Mouse (Mus musculus): ENCODE results near the gene 9330161L09Rik. TPM values are rescaled to one million over a fixed set of nuclear protein-coding genes. Genes with fewer than 3 reads are reported as not detected.
A peak's percentile ranks its signal among the peaks of the same experiment; 100 is the strongest.

Gene 9330161L09Rik
- polyA plus RNA-seq, 1 experiment: 2.3 TPM

- Histone ChIP-seq H3K27ac (ENCODE audit: insufficient read depth, low read length) (no peak overlapping the region), H3K4me1 (ENCODE audit: control insufficient read depth, insufficient read depth, low read length) (no peaks in the 10 kb centered on the region), H3K27me3 (ENCODE audit: control insufficient read depth, insufficient read depth, low read length) (no peaks in the 10 kb centered on the region), H3K4me3 (replicated peaks; ENCODE audit: insufficient read depth, low read depth, low read length) (no peak overlapping the region)
- TF ChIP-seq CTCF (IDR thresholded peaks at IDR 0.05; ENCODE audit: borderline replicate concordance, insufficient read depth, low read depth, low read length) (peak; percentile 66), POLR2A (IDR thresholded peaks at IDR 0.05; ENCODE audit: borderline replicate concordance, insufficient read depth, low read length) (no peak)
- DNase-seq: peak; percentile 40 to 60
- 21% methylated on average over 18 of the region's 18 CpGs for WGBS
Observed at GRCm38 (mm10) chr12:103367620-103368325, 39.8 kb downstream of the 9330161L09Rik start.

- no peak for TF ChIP-seq POLR2A (IDR thresholded peaks at IDR 0.05; ENCODE audit: borderline replicate concordance, insufficient read depth, low read length)
- no peak for TF ChIP-seq CTCF (IDR thresholded peaks at IDR 0.05; ENCODE audit: borderline replicate concordance, insufficient read depth, low read depth, low read length)
- H3K4me1 ChIP-seq (ENCODE audit: control insufficient read depth, insufficient read depth, low read length): no peaks in the 10 kb centered on the region
- H3K27me3 ChIP-seq (ENCODE audit: control insufficient read depth, insufficient read depth, low read length): no peaks in the 10 kb centered on the region
- no peak for DNase-seq
- H3K4me3 ChIP-seq (replicated peaks; ENCODE audit: insufficient read depth, low read depth, low read length): no peak overlapping the region
- no peak overlapping the region for H3K27ac ChIP-seq (ENCODE audit: insufficient read depth, low read length)
- 81% methylated on average over 2 of the region's 2 CpGs for WGBS
Observed at GRCm38 (mm10) chr12:103367171-103367570, 40.4 kb downstream of the 9330161L09Rik start.

- H3K27ac ChIP-seq (ENCODE audit: insufficient read depth, low read length): no peak overlapping the region
- no peaks in the 10 kb centered on the region for H3K27me3 ChIP-seq (ENCODE audit: control insufficient read depth, insufficient read depth, low read length)
- DNase-seq: no peak
- TF ChIP-seq POLR2A (IDR thresholded peaks at IDR 0.05; ENCODE audit: borderline replicate concordance, insufficient read depth, low read length): no peak
- no peak for TF ChIP-seq CTCF (IDR thresholded peaks at IDR 0.05; ENCODE audit: borderline replicate concordance, insufficient read depth, low read depth, low read length)
- H3K4me1 ChIP-seq (ENCODE audit: control insufficient read depth, insufficient read depth, low read length): no peaks in the 10 kb centered on the region
- no peak overlapping the region for H3K4me3 ChIP-seq (replicated peaks; ENCODE audit: insufficient read depth, low read depth, low read length)
- WGBS: 51% methylated on average over 3 of the region's 3 CpGs
Observed at GRCm38 (mm10) chr12:103362336-103362735, 45.3 kb downstream of the 9330161L09Rik start.

- TF ChIP-seq CTCF (IDR thresholded peaks at IDR 0.05; ENCODE audit: borderline replicate concordance, insufficient read depth, low read depth, low read length): no peak
- no peak for TF ChIP-seq POLR2A (IDR thresholded peaks at IDR 0.05; ENCODE audit: borderline replicate concordance, insufficient read depth, low read length)
- WGBS: 88% methylated on average over 17 of the region's 17 CpGs
- no peaks in the 10 kb centered on the region for H3K4me1 ChIP-seq (ENCODE audit: control insufficient read depth, insufficient read depth, low read length)
- H3K4me3 ChIP-seq (replicated peaks; ENCODE audit: insufficient read depth, low read depth, low read length): no peak overlapping the region
- no peak for DNase-seq
- H3K27ac ChIP-seq (ENCODE audit: insufficient read depth, low read length): no peak overlapping the region
- no peaks in the 10 kb centered on the region for H3K27me3 ChIP-seq (ENCODE audit: control insufficient read depth, insufficient read depth, low read length)
Observed at GRCm38 (mm10) chr12:103361539-103362307, 45.9 kb downstream of the 9330161L09Rik start.

GRCm38 (mm10) chr12:103360812-103361211, 46.8 kb downstream of the 9330161L09Rik start:
- Histone ChIP-seq H3K27ac (ENCODE audit: insufficient read depth, low read length) (no peak overlapping the region), H3K27me3 (ENCODE audit: control insufficient read depth, insufficient read depth, low read length) (no peaks in the 10 kb centered on the region), H3K4me3 (replicated peaks; ENCODE audit: insufficient read depth, low read depth, low read length) (no peak overlapping the region), H3K4me1 (ENCODE audit: control insufficient read depth, insufficient read depth, low read length) (no peaks in the 10 kb centered on the region)
- 70% methylated on average over 8 of the region's 8 CpGs for WGBS
- no peak for DNase-seq
- no peak for TF ChIP-seq POLR2A (IDR thresholded peaks at IDR 0.05; ENCODE audit: borderline replicate concordance, insufficient read depth, low read length)
- TF ChIP-seq CTCF (IDR thresholded peaks at IDR 0.05; ENCODE audit: borderline replicate concordance, insufficient read depth, low read depth, low read length): no peak

- 50% methylated on average over 4 of the region's 4 CpGs for WGBS
- H3K27ac ChIP-seq (ENCODE audit: insufficient read depth, low read length): no peak overlapping the region
- no peak for DNase-seq
- no peaks in the 10 kb centered on the region for H3K4me1 ChIP-seq (ENCODE audit: control insufficient read depth, insufficient read depth, low read length)
- H3K27me3 ChIP-seq (ENCODE audit: control insufficient read depth, insufficient read depth, low read length): no peaks in the 10 kb centered on the region
- no peak for TF ChIP-seq POLR2A (IDR thresholded peaks at IDR 0.05; ENCODE audit: borderline replicate concordance, insufficient read depth, low read length)
- no peak for TF ChIP-seq CTCF (IDR thresholded peaks at IDR 0.05; ENCODE audit: borderline replicate concordance, insufficient read depth, low read depth, low read length)
- no peak overlapping the region for H3K4me3 ChIP-seq (replicated peaks; ENCODE audit: insufficient read depth, low read depth, low read length)
Observed at GRCm38 (mm10) chr12:103358951-103359801, 48.4 kb downstream of the 9330161L09Rik start.

GRCm38 (mm10) chr12:103358216-103358615, 49.4 kb downstream of the 9330161L09Rik start:
- WGBS: 45% methylated on average over 8 of the region's 8 CpGs
- Histone ChIP-seq H3K27ac (ENCODE audit: insufficient read depth, low read length) (no peak overlapping the region), H3K4me3 (replicated peaks; ENCODE audit: insufficient read depth, low read depth, low read length) (no peak overlapping the region), H3K4me1 (ENCODE audit: control insufficient read depth, insufficient read depth, low read length) (peaks cover 6% of the 10 kb centered on the region; the same call in 1 of the 2 replicates), H3K27me3 (ENCODE audit: control insufficient read depth, insufficient read depth, low read length) (no peaks in the 10 kb centered on the region)
- no peak for DNase-seq
- TF ChIP-seq POLR2A (IDR thresholded peaks at IDR 0.05; ENCODE audit: borderline replicate concordance, insufficient read depth, low read length) (no peak), CTCF (IDR thresholded peaks at IDR 0.05; ENCODE audit: borderline replicate concordance, insufficient read depth, low read depth, low read length) (no peak)

Other genes with a start within 250 kb of the 9330161L09Rik start
- gene Prima1, start 165.7 kb downstream of the 9330161L09Rik start, polyA plus RNA-seq (2012; rRNA removed): 10.6 and 13.8 TPM in 2 replicates
- gene Fam181a, start 96.8 kb downstream of the 9330161L09Rik start, polyA plus RNA-seq (2012; rRNA removed): 2.7 and 4.1 TPM in 2 replicates
- 2.1 and 2.7 TPM in 2 replicates for gene Asb2, start 51.8 kb downstream of the 9330161L09Rik start, polyA plus RNA-seq (2012; rRNA removed)
- gene Otub2, start 19.1 kb downstream of the 9330161L09Rik start, polyA plus RNA-seq (2012; rRNA removed): 10.6 and 11.6 TPM in 2 replicates
- 184 and 187 TPM in 2 replicates for gene Ddx24, start 18.0 kb upstream of the 9330161L09Rik start, polyA plus RNA-seq (2012; rRNA removed)
- gene Ifi27, start 26.4 kb upstream of the 9330161L09Rik start, polyA plus RNA-seq (2012; rRNA removed): 82.1 and 99.0 TPM in 2 replicates
- gene Ifi27l2a, start 35.9 kb upstream of the 9330161L09Rik start, polyA plus RNA-seq (2012; rRNA removed): 8.7 and 9.6 TPM in 2 replicates
- not detected in 2 replicates for gene Ifi27l2b, start 49.4 kb upstream of the 9330161L09Rik start, polyA plus RNA-seq (2012; rRNA removed)
- 21.9 and 22.3 TPM in 2 replicates for gene Ppp4r4, start 124.5 kb upstream of the 9330161L09Rik start, polyA plus RNA-seq (2012; rRNA removed)
- gene Serpina10, start 223.6 kb upstream of the 9330161L09Rik start, polyA plus RNA-seq (2012; rRNA removed): not detected in 2 replicates
- gene Serpina6, start 249.4 kb upstream of the 9330161L09Rik start, polyA plus RNA-seq (2012; rRNA removed): not detected in 2 replicates

All from cerebellum, adult 2 months (tissue).